Mouse (Mus musculus) limb, embryonic 14.5 days (tissue): Measurements from ENCODE around the gene Ythdf1. TPM values are rescaled to one million over a fixed set of nuclear protein-coding genes. Genes with fewer than 3 reads are reported as not detected.

Experiments
- ATAC-seq: fragments of 200-750 bp; cut with Nextera tagmentation; 2 replicates; pipeline ENCODE4 v1.8.0; 2017; ENCODE audit warnings: low read depth, moderate number of reproducible peaks, moderate TSS enrichment; ENCODE audit not compliant: low FRiP score
- DNase-seq: peaks from one replicate; pipeline ENCODE4 v3.0.0-alpha.2; 2015; ENCODE audit warnings: low spot score
- H3K27ac ChIP-seq: fragments of 300-500 bp; sonication (generic); replicated peaks from 2 replicates; pipeline ENCODE4 v1.5.1; 2014; ENCODE audit warnings: low read depth, mild to moderate bottlenecking, low read length, moderate library complexity, mixed read lengths
- H3K27me3 ChIP-seq: fragments of 300-500 bp; sonication (generic); 2 replicates; pipeline ENCODE4 v1.6.1; 2014; ENCODE audit warnings: low read length, mixed read lengths; ENCODE audit not compliant: control insufficient read depth, insufficient read depth
- H3K36me3 ChIP-seq: fragments of 300-500 bp; sonication (generic); 2 replicates; pipeline ENCODE4 v1.6.1; 2014; ENCODE audit warnings: mild to moderate bottlenecking, low read length, moderate library complexity, mixed read lengths; ENCODE audit not compliant: control insufficient read depth, insufficient read depth
- H3K4me1 ChIP-seq: fragments of 300-500 bp; sonication (generic); 2 replicates; pipeline ENCODE4 v1.6.1; 2014; ENCODE audit warnings: antibody characterized with exemption, low read length, mixed read lengths; ENCODE audit not compliant: control insufficient read depth, insufficient read depth
- H3K4me2 ChIP-seq: fragments of 300-500 bp; sonication (generic); replicated peaks from 2 replicates; pipeline ENCODE4 v1.6.1; 2014; ENCODE audit warnings: low read depth, mild to moderate bottlenecking, low read length, moderate library complexity; ENCODE audit not compliant: severe bottlenecking
- H3K4me3 ChIP-seq: fragments of 300-500 bp; sonication (generic); replicated peaks from 2 replicates; pipeline ENCODE4 v1.5.1; 2014; ENCODE audit warnings: low read length
- H3K9ac ChIP-seq: fragments of 300-500 bp; sonication (generic); 2 replicates; pipeline ENCODE4 v1.6.1; 2014; ENCODE audit warnings: mild to moderate bottlenecking, low read depth, low read length, moderate library complexity; ENCODE audit not compliant: severe bottlenecking
- H3K9me3 ChIP-seq: fragments of 300-500 bp; sonication (generic); 2 replicates; pipeline ENCODE4 v1.6.1; 2016; ENCODE audit warnings: low read length; ENCODE audit not compliant: control insufficient read depth
- POLR2A ChIP-seq: fragments of 200-500 bp; IDR thresholded peaks from 2 replicates; pipeline ENCODE4 v1.8.0; 2012; ENCODE audit warnings: inconsistent platforms, mild to moderate bottlenecking, moderate library complexity, borderline replicate concordance; ENCODE audit not compliant: insufficient read depth, insufficient read length; ENCODE audit errors: extremely low read depth
- WGBS: fragments of 180-500 bp; shearing (Covaris S2); extraction: QIAGEN DNeasy Blood & Tissue Kit; methylation state at CpG from one replicate; pipeline ENCODE4 v1.1.7; 2014; 5-methylcytosine and 5-hydroxymethylcytosine counted together
- microRNA-seq: library from miRNA; unstranded; fragments of <30 nt; microRNA quantifications from one replicate; pipeline ENCODE4, GENCODE M21; 2016
- polyA plus RNA-seq, 2 experiments: library from polyadenylated mRNA; depleted of rRNA in 1 of 2; stranded (reverse) in 1 of 2; unstranded in 1 of 2; fragments of >200 nt; fragmentation: Nextera tagmentation in 1 of 2; extraction: Ambion mirVana in 1 of 2; gene quantifications; 2 replicates each; pipeline versions ENCODE4 v1.2.1 to v1.2.3; 2012 to 2014

Gene Ythdf1
- polyA plus RNA-seq, 2 experiments, result 65.7 to 66.3 TPM

DNA sequence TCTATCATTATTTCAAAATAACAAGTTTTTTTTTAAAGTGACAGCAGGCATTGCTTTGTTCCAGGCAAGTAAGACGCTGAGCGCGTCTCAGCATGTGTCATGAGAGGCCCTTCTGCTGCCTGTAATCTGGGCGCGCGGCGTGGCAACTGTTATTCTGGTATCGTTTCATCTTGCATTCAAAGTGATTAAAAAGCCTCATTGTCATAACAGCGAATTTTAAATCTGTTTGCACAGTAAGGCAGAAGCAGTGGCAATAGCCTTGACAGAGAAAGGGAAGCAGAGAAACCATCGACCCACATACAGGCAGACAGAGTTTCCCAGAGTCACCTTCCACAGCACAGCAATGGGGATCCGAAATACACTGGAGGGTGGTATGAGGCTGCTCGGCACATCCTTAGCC is 59.2 kb downstream of the Ythdf1 start:
- Histone ChIP-seq H3K36me3 (no peaks in the 10 kb centered on the region), H3K4me2 (no peak overlapping the region), H3K27ac (no peak overlapping the region), H3K9ac (no peak overlapping the region), H3K4me3 (no peak overlapping the region), H3K4me1 (no peaks in the 10 kb centered on the region), H3K9me3 (no peaks in the 10 kb centered on the region), H3K27me3 (no peaks in the 10 kb centered on the region)
- 83% methylated on average over 12 of the region's 12 CpGs for WGBS
- ATAC-seq, result no peak
- no peak for DNase-seq
- no peak for TF ChIP-seq POLR2A

DNA sequence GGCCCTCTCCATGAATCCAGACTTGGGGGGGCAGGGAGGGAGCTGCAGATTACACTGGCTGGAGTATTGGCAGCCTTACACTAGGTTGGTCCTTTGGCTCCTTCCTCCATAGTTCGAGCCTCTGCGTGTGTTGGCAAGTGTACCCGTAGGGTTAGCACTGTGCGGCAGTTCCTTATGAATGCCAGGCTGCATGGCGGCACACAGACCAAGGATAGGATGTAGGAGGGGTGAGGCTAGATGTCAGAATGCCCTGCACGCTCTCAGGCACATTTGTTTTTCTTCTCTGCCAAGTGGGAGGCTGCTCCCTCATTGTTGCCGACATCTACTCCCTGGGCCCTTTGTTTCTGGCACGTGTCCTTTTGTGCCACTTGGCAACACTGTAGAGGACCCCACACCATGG is 63.6 kb downstream of the Ythdf1 start:
- H3K4me2 ChIP-seq, result no peak overlapping the region
- H3K27me3 ChIP-seq, result peaks cover 22% of the 10 kb centered on the region; the same call in 1 of the 2 replicates
- no peak for ATAC-seq
- H3K27ac ChIP-seq, result no peak overlapping the region
- no peak for DNase-seq
- H3K9me3 ChIP-seq, result no peaks in the 10 kb centered on the region
- H3K4me1 ChIP-seq, result no peaks in the 10 kb centered on the region
- no peak overlapping the region for H3K9ac ChIP-seq
- no peaks in the 10 kb centered on the region for H3K36me3 ChIP-seq
- H3K4me3 ChIP-seq, result no peak overlapping the region
- no peak for TF ChIP-seq POLR2A
- WGBS, result 80% methylated on average over 8 of the region's 8 CpGs

DNA sequence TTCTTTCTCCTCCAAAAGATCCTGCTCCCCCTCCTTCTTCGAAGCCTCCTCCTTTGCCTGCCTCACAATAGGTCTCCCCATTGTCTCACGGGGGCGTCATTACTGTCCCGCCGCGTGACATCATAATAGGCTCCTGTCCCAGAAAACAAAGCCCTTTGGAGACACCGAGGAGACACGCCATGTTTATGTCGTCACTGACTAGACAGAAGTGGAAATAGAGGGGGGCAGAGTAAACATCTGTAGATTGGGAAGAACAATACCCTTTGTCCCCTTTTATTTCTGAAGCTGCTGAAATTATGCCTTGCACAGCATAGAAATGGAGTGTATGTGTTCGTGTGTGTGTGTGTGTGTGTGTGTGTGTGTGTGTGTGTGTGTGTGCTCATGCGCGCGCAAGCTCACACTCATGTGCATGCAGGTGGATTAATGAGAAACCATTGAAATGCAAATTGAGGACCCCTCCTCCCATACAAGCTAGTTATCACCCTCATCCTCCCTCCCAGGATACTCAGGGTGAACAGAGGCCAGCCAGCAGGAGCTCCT is 65.7 kb downstream of the Ythdf1 start:
- Histone ChIP-seq H3K4me2 (no peak overlapping the region), H3K27ac (no peak overlapping the region), H3K27me3 (peaks cover 22% of the 10 kb centered on the region; the same call in 1 of the 2 replicates), H3K4me1 (no peaks in the 10 kb centered on the region), H3K9ac (no peak overlapping the region), H3K9me3 (no peaks in the 10 kb centered on the region), H3K36me3 (no peaks in the 10 kb centered on the region), H3K4me3 (no peak overlapping the region)
- TF ChIP-seq POLR2A, result no peak
- WGBS, result 9% methylated on average over 13 of the region's 13 CpGs
- no peak for ATAC-seq
- DNase-seq, result no peak

Small RNAs within 50 kb of the gene (microRNA-seq; reads per million reads assigned to microRNA genes)
- not detected for gene Mir124a-3

Other genes with a start within 250 kb of the Ythdf1 start
- gene Dido1, start 210.9 kb downstream of the Ythdf1 start, polyA plus RNA-seq (2012; rRNA removed), result 28.9 and 39.7 TPM in 2 replicates
- gene Dido1, start 210.9 kb downstream of the Ythdf1 start, polyA plus RNA-seq (2014; fragmentation: Nextera tagmentation; extraction: Ambion mirVana), result 26.4 and 31.4 TPM in 2 replicates
- 58.9 and 64.0 TPM in 2 replicates for gene Gid8, start 210.8 kb downstream of the Ythdf1 start, polyA plus RNA-seq (2012; rRNA removed)
- gene Gid8, start 210.8 kb downstream of the Ythdf1 start, polyA plus RNA-seq (2014; fragmentation: Nextera tagmentation; extraction: Ambion mirVana), result 69.9 and 71.9 TPM in 2 replicates
- 3.4 and 5.9 TPM in 2 replicates for gene Slc17a9, start 195.7 kb downstream of the Ythdf1 start, polyA plus RNA-seq (2012; rRNA removed)
- 1.7 and 2.2 TPM in 2 replicates for gene Slc17a9, start 195.7 kb downstream of the Ythdf1 start, polyA plus RNA-seq (2014; fragmentation: Nextera tagmentation; extraction: Ambion mirVana)
- gene Bhlhe23, start 144.0 kb downstream of the Ythdf1 start, polyA plus RNA-seq (2012; rRNA removed), result not detected in 2 replicates
- gene Bhlhe23, start 144.0 kb downstream of the Ythdf1 start, polyA plus RNA-seq (2014; fragmentation: Nextera tagmentation; extraction: Ambion mirVana), result not detected in 2 replicates
- gene Birc7, start 8.1 kb upstream of the Ythdf1 start, polyA plus RNA-seq (2012; rRNA removed), result not detected in 2 replicates
- not detected in 2 replicates for gene Birc7, start 8.1 kb upstream of the Ythdf1 start, polyA plus RNA-seq (2014; fragmentation: Nextera tagmentation; extraction: Ambion mirVana)
- 9.2 and 11.2 TPM in 2 replicates for gene Nkain4, start 33.8 kb upstream of the Ythdf1 start, polyA plus RNA-seq (2012; rRNA removed)
- gene Nkain4, start 33.8 kb upstream of the Ythdf1 start, polyA plus RNA-seq (2014; fragmentation: Nextera tagmentation; extraction: Ambion mirVana), result 12.9 and 13.4 TPM in 2 replicates
- 161 and 169 TPM in 2 replicates for gene Arfgap1, start 46.3 kb upstream of the Ythdf1 start, polyA plus RNA-seq (2012; rRNA removed)
- 102 and 105 TPM in 2 replicates for gene Arfgap1, start 46.3 kb upstream of the Ythdf1 start, polyA plus RNA-seq (2014; fragmentation: Nextera tagmentation; extraction: Ambion mirVana)
- 5.7 and 6.1 TPM in 2 replicates for gene Col20a1, start 65.6 kb upstream of the Ythdf1 start, polyA plus RNA-seq (2012; rRNA removed)
- 2.7 and 2.8 TPM in 2 replicates for gene Col20a1, start 65.6 kb upstream of the Ythdf1 start, polyA plus RNA-seq (2014; fragmentation: Nextera tagmentation; extraction: Ambion mirVana)
- gene Chrna4, start 122.6 kb upstream of the Ythdf1 start, polyA plus RNA-seq (2012; rRNA removed), result 1.9 and 3.1 TPM in 2 replicates
- gene Chrna4, start 122.6 kb upstream of the Ythdf1 start, polyA plus RNA-seq (2014; fragmentation: Nextera tagmentation; extraction: Ambion mirVana), result 2.5 and 2.7 TPM in 2 replicates
- 0.28 and 0.38 TPM in 2 replicates for gene Kcnq2, start 214.4 kb upstream of the Ythdf1 start, polyA plus RNA-seq (2012; rRNA removed)
- gene Kcnq2, start 214.4 kb upstream of the Ythdf1 start, polyA plus RNA-seq (2014; fragmentation: Nextera tagmentation; extraction: Ambion mirVana), result 0.14 TPM in 1 of 2 replicates, not detected in the other
- 0.10 and 0.29 TPM in 2 replicates for gene Eef1a2, start 236.1 kb upstream of the Ythdf1 start, polyA plus RNA-seq (2012; rRNA removed)
- gene Eef1a2, start 236.1 kb upstream of the Ythdf1 start, polyA plus RNA-seq (2014; fragmentation: Nextera tagmentation; extraction: Ambion mirVana), result not detected in 2 replicates